Mouse (Mus musculus): ENCODE measurements around the gene Ap5m1. TPM values are rescaled to one million over a fixed set of nuclear protein-coding genes. Genes with fewer than 3 reads are reported as not detected.

The Ap5m1 gene
- polyA plus RNA-seq, 1 experiment from 2014 or later = 30.1 TPM

- no peaks in the 10 kb centered on the region for H3K4me1 ChIP-seq (ENCODE audit: control insufficient read depth, insufficient read depth, low read length)
- WGBS = 60% methylated on average over 1 of the region's 1 CpGs
- H3K4me2 ChIP-seq (ENCODE audit: low read depth, low read length) = no peak overlapping the region
- DNase-seq (ENCODE audit: low spot score) (no peak), ATAC-seq (replicated peaks; ENCODE audit: insufficient number of reproducible peaks, low FRiP score, low TSS enrichment, low read depth) (no peak)
- H3K27ac ChIP-seq (replicated peaks; ENCODE audit: low read depth, low read length) = no peak overlapping the region
- H3K36me3 ChIP-seq (replicated peaks; ENCODE audit: control insufficient read depth, insufficient read depth, low read depth, low read length) = no peaks in the 10 kb centered on the region
- no peaks in the 10 kb centered on the region for H3K9me3 ChIP-seq (replicated peaks; ENCODE audit: control insufficient read depth, low read length)
- no peaks in the 10 kb centered on the region for H3K27me3 ChIP-seq (ENCODE audit: control insufficient read depth, insufficient read depth, low read length)
- no peak overlapping the region for H3K4me3 ChIP-seq (ENCODE audit: low read depth, low read length)
- H3K9ac ChIP-seq (replicated peaks; ENCODE audit: low read length) = no peak overlapping the region
Observed at GRCm38 (mm10) chr14:49138171-49138570, 72.3 kb downstream of the Ap5m1 start.

- Histone ChIP-seq H3K4me1 (ENCODE audit: control insufficient read depth, insufficient read depth, low read length) (no peaks in the 10 kb centered on the region), H3K9ac (replicated peaks; ENCODE audit: low read length) (no peak overlapping the region), H3K36me3 (replicated peaks; ENCODE audit: control insufficient read depth, insufficient read depth, low read depth, low read length) (no peaks in the 10 kb centered on the region), H3K4me3 (ENCODE audit: low read depth, low read length) (no peak overlapping the region), H3K27me3 (ENCODE audit: control insufficient read depth, insufficient read depth, low read length) (no peaks in the 10 kb centered on the region), H3K4me2 (ENCODE audit: low read depth, low read length) (no peak overlapping the region), H3K9me3 (replicated peaks; ENCODE audit: control insufficient read depth, low read length) (no peaks in the 10 kb centered on the region), H3K27ac (replicated peaks; ENCODE audit: low read depth, low read length) (no peak overlapping the region)
- 95% methylated on average over 7 of the region's 7 CpGs for WGBS
- ATAC-seq (replicated peaks; ENCODE audit: insufficient number of reproducible peaks, low FRiP score, low TSS enrichment, low read depth) (no peak), DNase-seq (ENCODE audit: low spot score) (no peak)
Observed at GRCm38 (mm10) chr14:49140756-49141155, 74.9 kb downstream of the Ap5m1 start.

Other genes starting within 250 kb of the Ap5m1 start
- gene Exoc5, start 556 bp downstream of the Ap5m1 start, polyA plus RNA-seq (2014; fragmentation: Nextera tagmentation; extraction: Ambion mirVana) = 81.9 and 82.8 TPM in 2 replicates
- 16.5 and 16.7 TPM in 2 replicates for gene Naa30, start 106.1 kb downstream of the Ap5m1 start, polyA plus RNA-seq (2014; fragmentation: Nextera tagmentation; extraction: Ambion mirVana)
- gene ccdc198, start 179.4 kb downstream of the Ap5m1 start, polyA plus RNA-seq (2014; fragmentation: Nextera tagmentation; extraction: Ambion mirVana) = 0.10 and 0.11 TPM in 2 replicates

All from embryonic facial prominence, embryonic 11.5 days (tissue).